Mouse (Mus musculus): ENCODE data around the gene Ccdc85c. TPM values are rescaled to one million over a fixed set of nuclear protein-coding genes. Genes with fewer than 3 reads are reported as not detected.

The Ccdc85c gene
- total and polyA plus RNA-seq, 3 experiments: 27.1 to 43.9 (median 39.2) TPM

- WGBS: 87% methylated on average over 12 of the region's 12 CpGs
- no peak for DNase-seq
- Histone ChIP-seq H3K27ac (no peak overlapping the region), H3K9ac (ENCODE audit: low read depth, low read length) (no peak overlapping the region), H3K36me3 (ENCODE audit: control insufficient read depth, insufficient read depth, low read length) (no peaks in the 10 kb centered on the region), H3K79me2 (replicated peaks; ENCODE audit: control insufficient read depth, insufficient read depth, low read length) (peaks cover 6% of the 10 kb centered on the region), H3K4me3 (no peak overlapping the region), H3K4me1 (ENCODE audit: control insufficient read depth, insufficient read depth, low read length) (peaks cover 17% of the 10 kb centered on the region), H3K27me3 (ENCODE audit: control insufficient read depth, insufficient read depth, low read length) (no peaks in the 10 kb centered on the region)
- TF ChIP-seq CTCF (IDR thresholded peaks at IDR 0.05): no peak
- intact Hi-C loops (cut with DNase I): no loop called here
These were observed 14.3 kb downstream of the Ccdc85c start for GRCm38 (mm10) chr12:108260950-108261349.

GRCm38 (mm10) chr12:108259322-108260049 is 15.7 kb downstream of the Ccdc85c start:
- no peak overlapping the region for H3K27ac ChIP-seq
- H3K9ac ChIP-seq (ENCODE audit: low read depth, low read length): no peak overlapping the region
- H3K36me3 ChIP-seq (ENCODE audit: control insufficient read depth, insufficient read depth, low read length): no peaks in the 10 kb centered on the region
- peaks cover 19% of the 10 kb centered on the region for H3K4me1 ChIP-seq (ENCODE audit: control insufficient read depth, insufficient read depth, low read length)
- H3K4me3 ChIP-seq: no peak overlapping the region
- peaks cover 6% of the 10 kb centered on the region for H3K79me2 ChIP-seq (replicated peaks; ENCODE audit: control insufficient read depth, insufficient read depth, low read length)
- no peak for DNase-seq
- intact Hi-C loops (cut with DNase I): no loop called here
- TF ChIP-seq POLR2A (IDR thresholded peaks at IDR 0.05; ENCODE audit: insufficient read depth, low read depth, low read length) (no peak), CTCF (IDR thresholded peaks at IDR 0.05) (no peak), EP300 (IDR thresholded peaks at IDR 0.05; ENCODE audit: insufficient read depth, low read depth, low read length) (no peak)
- 88% methylated on average over 24 of the region's 24 CpGs for WGBS
- no peaks in the 10 kb centered on the region for H3K27me3 ChIP-seq (ENCODE audit: control insufficient read depth, insufficient read depth, low read length)

- intact Hi-C loops (cut with DNase I): no loop called here
- no peak for DNase-seq
- Histone ChIP-seq H3K4me3 (no peak overlapping the region), H3K27me3 (ENCODE audit: control insufficient read depth, insufficient read depth, low read length) (no peaks in the 10 kb centered on the region), H3K27ac (no peak overlapping the region), H3K4me1 (ENCODE audit: control insufficient read depth, insufficient read depth, low read length) (peaks cover 22% of the 10 kb centered on the region), H3K79me2 (replicated peaks; ENCODE audit: control insufficient read depth, insufficient read depth, low read length) (peaks cover 6% of the 10 kb centered on the region), H3K9ac (ENCODE audit: low read depth, low read length) (no peak overlapping the region), H3K36me3 (ENCODE audit: control insufficient read depth, insufficient read depth, low read length) (no peaks in the 10 kb centered on the region)
- WGBS: 39% methylated on average over 10 of the region's 10 CpGs
- TF ChIP-seq EP300 (IDR thresholded peaks at IDR 0.05; ENCODE audit: insufficient read depth, low read depth, low read length) (no peak), CTCF (IDR thresholded peaks at IDR 0.05) (no peak), POLR2A (IDR thresholded peaks at IDR 0.05; ENCODE audit: insufficient read depth, low read depth, low read length) (no peak)
These were observed 18.5 kb downstream of the Ccdc85c start for GRCm38 (mm10) chr12:108256734-108257133.

GRCm38 (mm10) chr12:108255960-108256359 is 19.3 kb downstream of the Ccdc85c start:
- Histone ChIP-seq H3K9ac (ENCODE audit: low read depth, low read length) (no peak overlapping the region), H3K4me3 (no peak overlapping the region), H3K27me3 (ENCODE audit: control insufficient read depth, insufficient read depth, low read length) (no peaks in the 10 kb centered on the region), H3K79me2 (replicated peaks; ENCODE audit: control insufficient read depth, insufficient read depth, low read length) (peaks cover 6% of the 10 kb centered on the region), H3K36me3 (ENCODE audit: control insufficient read depth, insufficient read depth, low read length) (no peaks in the 10 kb centered on the region), H3K27ac (no peak overlapping the region), H3K4me1 (ENCODE audit: control insufficient read depth, insufficient read depth, low read length) (peaks cover 22% of the 10 kb centered on the region)
- 27% methylated on average over 5 of the region's 5 CpGs for WGBS
- intact Hi-C loops (cut with DNase I): no loop called here
- no peak for DNase-seq
- TF ChIP-seq POLR2A (IDR thresholded peaks at IDR 0.05; ENCODE audit: insufficient read depth, low read depth, low read length) (no peak), EP300 (IDR thresholded peaks at IDR 0.05; ENCODE audit: insufficient read depth, low read depth, low read length) (no peak), CTCF (IDR thresholded peaks at IDR 0.05) (no peak)

GRCm38 (mm10) chr12:108255511-108255919 is 19.7 kb downstream of the Ccdc85c start:
- H3K79me2 ChIP-seq (replicated peaks; ENCODE audit: control insufficient read depth, insufficient read depth, low read length): peaks cover 6% of the 10 kb centered on the region
- intact Hi-C loops (cut with DNase I): no loop called here
- H3K36me3 ChIP-seq (ENCODE audit: control insufficient read depth, insufficient read depth, low read length): no peaks in the 10 kb centered on the region
- peak overlapping the region; percentile 38 for H3K27ac ChIP-seq
- TF ChIP-seq POLR2A (IDR thresholded peaks at IDR 0.05; ENCODE audit: insufficient read depth, low read depth, low read length) (no peak), CTCF (IDR thresholded peaks at IDR 0.05) (no peak), EP300 (IDR thresholded peaks at IDR 0.05; ENCODE audit: insufficient read depth, low read depth, low read length) (no peak)
- peak in 1 of 2 experiments; percentile 54 for DNase-seq
- WGBS: 8% methylated on average over 8 of the region's 8 CpGs
- no peaks in the 10 kb centered on the region for H3K27me3 ChIP-seq (ENCODE audit: control insufficient read depth, insufficient read depth, low read length)
- no peak overlapping the region for H3K4me3 ChIP-seq
- no peak overlapping the region; the same call in 1 of the 2 replicates for H3K9ac ChIP-seq (ENCODE audit: low read depth, low read length)
- peaks cover 22% of the 10 kb centered on the region for H3K4me1 ChIP-seq (ENCODE audit: control insufficient read depth, insufficient read depth, low read length)

- no peaks in the 10 kb centered on the region for H3K27me3 ChIP-seq (ENCODE audit: control insufficient read depth, insufficient read depth, low read length)
- WGBS: 66% methylated on average over 12 of the region's 12 CpGs
- no peak overlapping the region for H3K4me3 ChIP-seq
- no peak overlapping the region for H3K27ac ChIP-seq
- H3K9ac ChIP-seq (ENCODE audit: low read depth, low read length): no peak overlapping the region
- DNase-seq: no peak
- TF ChIP-seq CTCF (IDR thresholded peaks at IDR 0.05): no peak
- TF ChIP-seq EP300 (IDR thresholded peaks at IDR 0.05; ENCODE audit: insufficient read depth, low read depth, low read length): no peak
- TF ChIP-seq POLR2A (IDR thresholded peaks at IDR 0.05; ENCODE audit: insufficient read depth, low read depth, low read length): no peak
- peaks cover 31% of the 10 kb centered on the region for H3K4me1 ChIP-seq (ENCODE audit: control insufficient read depth, insufficient read depth, low read length)
- H3K36me3 ChIP-seq (ENCODE audit: control insufficient read depth, insufficient read depth, low read length): no peaks in the 10 kb centered on the region
- intact Hi-C loops (cut with DNase I): no loop called here
- H3K79me2 ChIP-seq (replicated peaks; ENCODE audit: control insufficient read depth, insufficient read depth, low read length): peaks cover 1% of the 10 kb centered on the region; the same call in 1 of the 2 replicates
These were observed 22.2 kb downstream of the Ccdc85c start for GRCm38 (mm10) chr12:108253042-108253441.

Measured in heart, adult 2 months (tissue).